Mouse (Mus musculus) cerebellum, adult 2 months (tissue): ENCODE results near the gene Dpp8. TPM values are rescaled to one million over a fixed set of nuclear protein-coding genes. Genes with fewer than 3 reads are reported as not detected.
"Not testable (repeated sequence)": the region's sequence is repeated elsewhere in the genome, so short reads cannot be mapped to it uniquely, and the experiment has no call there.

Experiments
- DNase-seq, 2 experiments: peaks; one replicate each; pipeline ENCODE4 v3.0.0; 2021
- H3K27ac ChIP-seq: fragments of 200-500 bp; 2 replicates; pipeline ENCODE4 v1.5.1; 2012; ENCODE audit warnings: low read length, control low read depth, inconsistent platforms; ENCODE audit not compliant: insufficient read depth
- H3K27me3 ChIP-seq: fragments of 200-500 bp; 2 replicates; pipeline ENCODE4 v1.6.1; 2012; ENCODE audit warnings: inconsistent platforms, mild to moderate bottlenecking, low read length, moderate library complexity; ENCODE audit not compliant: control insufficient read depth, insufficient read depth
- H3K4me1 ChIP-seq: fragments of 200-500 bp; 2 replicates; pipeline ENCODE4 v1.6.1; 2011; ENCODE audit warnings: low read length; ENCODE audit not compliant: control insufficient read depth, insufficient read depth
- H3K4me3 ChIP-seq: fragments of 200-500 bp; replicated peaks from 2 replicates; pipeline ENCODE3; 2011; ENCODE audit warnings: mild to moderate bottlenecking, low read depth, low read length, control low read depth; ENCODE audit not compliant: insufficient read depth
- CTCF ChIP-seq: fragments of 200-500 bp; IDR thresholded peaks from 2 replicates; pipeline ENCODE4 v1.5.1; 2011; ENCODE audit warnings: low read depth, mild to moderate bottlenecking, control low read depth, low read length, moderate library complexity, borderline replicate concordance; ENCODE audit not compliant: insufficient read depth
- POLR2A ChIP-seq: fragments of 200-500 bp; IDR thresholded peaks from 2 replicates; pipeline ENCODE4 v1.6.1; 2011; ENCODE audit warnings: low read length, control low read depth, borderline replicate concordance; ENCODE audit not compliant: insufficient read depth
- WGBS: fragments of 180-500 bp; shearing (Covaris S2); methylation state at CpG from one replicate; pipeline ENCODE4 v1.1.7; 2018; 5-methylcytosine and 5-hydroxymethylcytosine counted together
- polyA plus RNA-seq: library from polyadenylated mRNA; depleted of rRNA; stranded (reverse); fragments of >200 nt; gene quantifications from 2 replicates; pipeline ENCODE4 v1.2.3, GENCODE M21; 2012; rRNA removed

The Dpp8 gene
- polyA plus RNA-seq, result 76.6 and 85.8 TPM in 2 replicates

DNA sequence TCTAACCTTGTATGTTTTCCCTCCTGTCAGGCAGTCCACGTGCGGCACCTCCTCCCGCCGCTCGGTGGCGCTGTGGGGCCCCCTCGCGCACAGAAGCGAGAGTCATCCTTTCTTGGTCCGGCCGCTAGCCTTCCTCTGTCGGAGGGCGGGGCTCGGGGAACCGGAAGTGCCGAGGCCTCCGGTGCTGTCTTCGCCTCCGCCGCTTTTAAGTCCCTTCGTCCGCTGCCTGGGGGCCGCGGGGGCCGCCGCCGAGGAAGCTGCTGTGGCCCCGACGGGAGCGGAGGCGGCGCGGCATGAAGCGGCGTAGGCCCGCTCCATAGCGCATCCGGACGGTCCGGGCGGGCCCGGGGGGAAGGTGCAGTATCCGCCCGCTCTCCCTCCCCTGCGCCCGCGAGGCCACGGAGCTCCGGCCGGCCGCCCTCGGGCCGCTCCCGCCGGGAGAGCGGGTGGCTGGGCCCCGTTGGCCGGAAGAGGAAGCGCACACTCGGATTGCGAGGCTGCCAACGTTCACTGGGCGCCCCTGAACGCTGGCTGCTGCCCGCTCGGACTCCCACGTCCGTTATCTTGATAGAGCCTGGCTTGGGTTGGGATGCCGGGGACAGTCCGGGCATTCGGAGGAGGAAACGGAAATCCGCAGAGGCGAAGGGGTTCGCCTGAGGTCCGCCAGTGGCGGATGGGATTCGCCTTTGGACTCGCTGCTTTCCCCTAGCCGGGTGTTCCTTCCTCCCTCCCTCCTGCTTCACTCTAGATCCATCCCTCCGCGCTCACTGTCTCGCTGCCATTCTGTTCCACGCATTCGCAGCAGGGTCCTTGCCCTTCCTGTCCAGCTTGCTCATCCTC, at the start of gene Dpp8:
TSS of gene Dpp8 (plus strand) at position 146 of the 840 bp plus-strand sequence.
- TF ChIP-seq CTCF, result peak; percentile 91
- TF ChIP-seq POLR2A, result peak; percentile 63; the same call in 1 of the 2 replicates
- H3K27me3 ChIP-seq, result no peaks in the 10 kb centered on the region
- 1% methylated on average over 85 of the region's 85 CpGs for WGBS
- peak within 1 kb of the TSS; percentile 97 for H3K4me3 ChIP-seq
- peak; percentile 94 for DNase-seq
- H3K27ac ChIP-seq, result peak within 1 kb of the TSS; percentile 86
- no peaks in the 10 kb centered on the region for H3K4me1 ChIP-seq

DNA sequence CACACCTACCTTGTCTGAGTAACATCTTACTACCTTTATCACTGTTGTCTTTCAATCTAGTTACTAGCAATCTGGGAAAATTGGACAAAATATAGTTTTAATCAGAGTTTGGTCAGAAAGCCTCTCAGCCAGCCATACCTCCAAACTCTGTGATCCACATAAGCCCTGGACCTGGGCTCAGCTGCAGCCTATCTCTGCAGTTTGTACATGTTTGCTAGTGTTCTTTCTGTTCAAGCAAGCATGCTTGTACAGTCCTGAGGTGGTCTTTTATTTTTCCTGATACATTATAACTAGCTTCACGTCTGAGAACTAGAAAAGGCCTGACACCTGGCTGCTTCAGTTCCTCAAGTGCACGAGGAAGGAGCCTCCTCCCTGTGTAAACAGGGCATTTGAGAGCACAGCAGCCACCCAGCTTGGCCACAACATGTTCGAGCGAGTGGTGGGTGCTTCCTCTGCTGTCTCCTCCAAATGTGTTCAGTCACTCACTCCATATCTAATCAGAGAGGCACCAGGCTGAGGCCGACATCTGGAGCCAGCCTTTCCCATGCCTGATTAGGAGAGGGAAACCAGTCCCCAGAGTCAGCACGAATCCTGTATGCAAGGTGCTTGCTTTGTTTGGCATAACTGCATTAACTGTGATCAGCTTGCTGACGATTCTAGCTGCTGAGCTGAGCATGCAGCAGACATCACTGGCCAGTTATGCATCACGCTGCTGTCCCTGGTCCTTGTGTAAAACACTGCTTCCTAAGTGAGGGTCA, 47.0 kb upstream of the Dpp8 start:
- Histone ChIP-seq H3K27me3 (no peaks in the 10 kb centered on the region), H3K4me1 (no peaks in the 10 kb centered on the region), H3K4me3 (no peak overlapping the region), H3K27ac (no peak overlapping the region)
- WGBS, result 70% methylated on average over 8 of the region's 8 CpGs
- TF ChIP-seq POLR2A (no peak), CTCF (no peak)
- no peak for DNase-seq

DNA sequence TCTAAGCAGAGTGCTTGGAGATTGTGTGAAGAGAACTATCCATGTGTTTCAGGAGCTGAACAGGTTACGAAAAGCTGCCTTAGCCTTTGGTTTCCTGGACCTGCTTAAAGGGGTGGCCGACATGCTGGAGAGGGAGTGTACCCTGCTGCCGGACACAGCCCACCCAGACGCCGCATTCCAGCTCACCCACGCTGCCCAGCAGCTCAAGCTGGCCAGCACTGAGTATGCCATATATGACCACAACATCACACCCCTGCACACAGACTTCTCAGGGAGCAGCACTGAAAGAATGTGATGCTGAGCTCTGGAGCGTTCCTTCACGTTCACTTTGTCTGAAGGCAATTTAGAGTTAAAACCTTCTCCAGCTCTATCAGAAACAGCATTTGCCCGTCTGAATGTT, 46.4 kb upstream of the Dpp8 start:
- H3K27ac ChIP-seq, result no peak overlapping the region
- no peaks in the 10 kb centered on the region for H3K27me3 ChIP-seq
- H3K4me1 ChIP-seq, result no peaks in the 10 kb centered on the region
- no peak for DNase-seq
- TF ChIP-seq POLR2A (no peak), CTCF (no peak)
- no peak overlapping the region for H3K4me3 ChIP-seq
- 86% methylated on average over 9 of the region's 9 CpGs for WGBS

DNA sequence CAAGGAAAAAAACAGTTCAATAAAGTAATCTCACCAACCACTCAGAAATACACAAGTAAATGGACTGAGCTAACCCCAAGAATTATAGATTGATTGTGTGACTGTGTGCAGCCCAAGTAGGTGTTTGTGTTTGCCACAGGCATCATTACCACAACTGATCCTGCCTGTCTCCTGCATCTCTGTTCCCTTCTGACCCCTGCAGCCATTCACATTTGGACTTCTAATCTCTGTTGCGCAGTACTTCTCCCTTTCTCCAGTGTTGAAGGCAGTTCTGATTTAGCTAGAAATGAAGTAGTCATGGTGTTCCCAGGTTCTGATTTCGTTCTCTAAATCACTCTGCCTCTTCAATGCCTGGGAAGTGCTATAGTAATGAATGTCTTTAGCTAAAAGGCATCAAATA, 44.6 kb upstream of the Dpp8 start:
- Histone ChIP-seq H3K27ac (no peak overlapping the region), H3K4me3 (no peak overlapping the region), H3K27me3 (no peaks in the 10 kb centered on the region), H3K4me1 (no peaks in the 10 kb centered on the region)
- 91% methylated on average over 2 of the region's 2 CpGs for WGBS
- no peak for DNase-seq
- TF ChIP-seq CTCF (no peak), POLR2A (no peak)

DNA sequence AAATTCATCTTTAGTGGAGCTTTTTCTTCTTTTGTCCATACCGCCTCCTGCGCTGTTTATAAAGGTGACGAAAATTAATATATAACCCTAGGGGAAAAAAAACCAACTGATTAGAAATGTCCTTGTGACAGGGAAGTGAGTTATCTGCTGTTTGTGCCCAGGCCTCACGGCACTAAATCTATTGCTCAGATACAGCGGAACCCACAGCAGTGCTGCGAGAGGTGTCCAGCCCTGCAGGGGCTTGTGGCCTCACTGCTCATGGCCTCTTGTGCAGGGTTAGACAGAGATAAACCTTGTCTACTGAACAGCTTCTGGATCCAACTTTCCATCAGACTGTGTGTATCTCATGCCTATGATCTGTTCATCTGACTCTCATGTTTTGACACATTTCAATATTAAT, 43.8 kb upstream of the Dpp8 start:
- no peak overlapping the region for H3K4me3 ChIP-seq
- no peak overlapping the region for H3K27ac ChIP-seq
- 86% methylated on average over 6 of the region's 6 CpGs for WGBS
- no peaks in the 10 kb centered on the region for H3K27me3 ChIP-seq
- no peaks in the 10 kb centered on the region for H3K4me1 ChIP-seq
- no peak for DNase-seq
- no peak for TF ChIP-seq CTCF
- TF ChIP-seq POLR2A, result no peak

DNA sequence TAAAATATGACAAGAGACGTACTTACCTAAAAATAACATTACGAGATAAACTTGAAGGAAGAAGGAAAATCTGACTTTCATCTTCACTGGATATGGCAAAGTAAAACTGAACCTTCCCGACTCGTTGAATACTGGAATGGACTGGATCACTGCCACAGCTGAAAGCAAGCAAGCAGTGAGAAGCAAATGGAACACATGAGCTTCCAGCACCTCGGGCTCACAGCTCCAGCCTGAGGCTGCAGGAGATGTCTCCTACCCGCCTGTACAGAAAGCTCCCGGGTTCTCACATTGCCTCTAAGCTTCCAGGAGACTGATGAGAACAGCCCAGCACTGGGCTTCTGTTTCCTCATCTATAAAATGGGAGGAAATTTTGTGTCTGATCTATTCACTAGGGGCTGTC, 41.9 kb upstream of the Dpp8 start:
- no peak for DNase-seq
- Histone ChIP-seq H3K4me3 (no peak overlapping the region), H3K4me1 (no peaks in the 10 kb centered on the region), H3K27ac (no peak overlapping the region), H3K27me3 (no peaks in the 10 kb centered on the region)
- TF ChIP-seq CTCF (no peak), POLR2A (no peak)
- 86% methylated on average over 7 of the region's 7 CpGs for WGBS

DNA sequence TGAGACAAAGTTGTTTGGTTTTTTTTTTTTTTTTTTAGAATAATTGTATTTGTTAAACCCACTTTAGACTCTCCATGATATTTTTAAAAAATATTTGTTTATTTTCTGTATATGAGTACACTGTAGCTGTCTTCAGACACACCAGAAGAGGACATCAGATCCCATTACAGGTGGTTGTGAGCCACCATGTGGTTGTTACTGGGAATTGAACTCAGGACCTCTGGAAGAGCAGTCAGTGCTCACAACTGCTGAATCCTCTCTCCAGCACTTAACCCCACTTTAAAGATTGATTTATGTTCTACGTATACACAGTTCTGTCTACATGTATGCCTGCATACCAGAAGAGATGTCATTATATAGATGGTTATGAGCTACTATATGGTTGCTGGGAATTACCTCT, 36.8 kb upstream of the Dpp8 start:
- H3K27me3 ChIP-seq, H3K4me1 ChIP-seq, H3K4me3 ChIP-seq, DNase-seq, H3K27ac ChIP-seq: not testable (repeated sequence)
- WGBS, result 98% methylated on average over 1 of the region's 1 CpGs

DNA sequence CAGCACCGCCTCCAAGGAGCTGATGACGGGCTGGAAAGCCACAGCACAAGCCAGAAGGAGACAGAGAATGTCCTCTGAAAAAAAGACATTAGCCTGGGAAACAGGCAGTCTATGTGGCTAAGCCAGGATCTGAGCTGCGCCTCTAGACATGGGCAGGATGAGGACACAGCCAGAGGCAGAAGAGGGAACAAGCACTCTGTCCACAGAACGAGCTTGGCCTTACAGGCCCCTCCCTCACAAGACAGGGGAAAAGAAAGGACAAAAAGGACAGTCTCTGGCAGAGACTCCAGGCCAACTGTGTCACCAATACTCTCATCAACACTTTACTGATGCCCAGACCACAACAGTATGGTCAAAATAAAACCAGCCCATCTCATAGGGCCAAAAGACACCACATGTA, 30.7 kb upstream of the Dpp8 start:
- no peak for TF ChIP-seq POLR2A
- H3K4me3 ChIP-seq, result no peak overlapping the region
- WGBS, result 58% methylated on average over 4 of the region's 4 CpGs

More for the DNA sequence above, 30.7 kb upstream of the Dpp8 start:
- Histone ChIP-seq H3K4me1 (0 out of 2 replicates have a peak, but pooled peaks cover 3% of the 10 kb centered on the region), H3K27ac (peak overlapping the region; percentile 2; the same call in 1 of the 2 replicates), H3K27me3 (no peaks in the 10 kb centered on the region)
- no peak for DNase-seq
